In genomic region chr12:39594726-39595125, GRCm38 (mm10) we compare ENCODE assay signal across 21 mouse cellular contexts.
"Had no signal": no experiment of that assay in that cellular context is flagged by ENCODE, and none has a peak within 500 bp of the region (broad histone marks: within the 10 kb centered on the region; RNA-seq: fewer than 3 reads in every experiment).

No protein-coding gene starts in this region.

- H3K4me3 ChIP-seq: kidney, embryonic 15.5 days; limb, embryonic 10.5 days; limb, embryonic 13.5 days; liver, embryonic 12.5 days; liver, embryonic 15.5 days; midbrain, embryonic 12.5 days; midbrain, embryonic 15.5 days; neural tube, embryonic 12.5 days; neural tube, embryonic 15.5 days had no signal

- DNase-seq: kidney, adult 8-10 months; kidney, postnatal 10 days; kidney, postnatal 36 days; layer of hippocampus, postnatal 36 days; liver; lung, adult 18-20 months; right cerebral cortex, postnatal 25 days; thymus, adult 2 months; thymus, postnatal 14 days; thymus, postnatal 4 days had no signal

- H3K4me1 ChIP-seq: kidney, embryonic 15.5 days; limb, embryonic 10.5 days; limb, embryonic 13.5 days; liver, embryonic 12.5 days; liver, embryonic 15.5 days; midbrain, embryonic 12.5 days; midbrain, embryonic 15.5 days; neural tube, embryonic 12.5 days; neural tube, embryonic 15.5 days had no signal

- H3K27me3 ChIP-seq: kidney, embryonic 15.5 days; limb, embryonic 13.5 days; liver, embryonic 12.5 days; liver, embryonic 15.5 days; midbrain, embryonic 12.5 days; midbrain, embryonic 15.5 days; neural tube, embryonic 12.5 days; neural tube, embryonic 15.5 days had no signal

- ATAC-seq: liver, embryonic 12.5 days; lung, postnatal 0 days; midbrain, embryonic 15.5 days had no signal

- H3K9ac ChIP-seq: kidney, embryonic 15.5 days; limb, embryonic 13.5 days; liver, embryonic 12.5 days; liver, embryonic 15.5 days; midbrain, embryonic 12.5 days; midbrain, embryonic 15.5 days; neural tube, embryonic 12.5 days; neural tube, embryonic 15.5 days had no signal

- H3K27ac ChIP-seq: kidney, embryonic 15.5 days; limb, embryonic 10.5 days; limb, embryonic 13.5 days; liver, embryonic 12.5 days; liver, embryonic 15.5 days; macrophage; midbrain, embryonic 12.5 days; midbrain, embryonic 15.5 days; neural tube, embryonic 12.5 days; neural tube, embryonic 15.5 days had no signal

- H3K36me3 ChIP-seq: kidney, embryonic 15.5 days; limb, embryonic 10.5 days; limb, embryonic 13.5 days; liver, embryonic 12.5 days; liver, embryonic 15.5 days; midbrain, embryonic 12.5 days; midbrain, embryonic 15.5 days; neural tube, embryonic 12.5 days; neural tube, embryonic 15.5 days had no signal

- H3K4me2 ChIP-seq: kidney, embryonic 15.5 days; limb, embryonic 13.5 days; liver, embryonic 12.5 days; liver, embryonic 15.5 days; midbrain, embryonic 12.5 days; midbrain, embryonic 15.5 days; neural tube, embryonic 12.5 days; neural tube, embryonic 15.5 days had no signal

- H3K9me3 ChIP-seq: kidney, embryonic 15.5 days; limb, embryonic 10.5 days; limb, embryonic 13.5 days; liver, embryonic 12.5 days; liver, embryonic 15.5 days; midbrain, embryonic 12.5 days; midbrain, embryonic 15.5 days; neural tube, embryonic 12.5 days; neural tube, embryonic 15.5 days had no signal
